Mouse (Mus musculus) left cerebral cortex, postnatal 36 days (tissue): Measurements from ENCODE around the gene Rapgef5. TPM values are rescaled to one million over a fixed set of nuclear protein-coding genes. Genes with fewer than 3 reads are reported as not detected.

Experiments
- DNase-seq, 2 experiments: peaks; one replicate each; pipeline ENCODE4 v3.0.0; 2021 to 2022; ENCODE audit warnings: low spot score in 2 of 2, mixed read lengths in 1 of 2
- intact Hi-C: fragments of 180-260 bp; cut with DNase I; formaldehyde crosslinking; loops from one replicate; pipeline ENCODE4 v1.15.1; 2025
- total RNA-seq, 2 experiments: library from RNA; stranded (reverse); gene quantifications; 2 replicates each; pipeline ENCODE4 v1.2.3; 2021

Rapgef5 gene
- total RNA-seq, 2 experiments from 2014 or later: 156 to 162 TPM

DNA sequence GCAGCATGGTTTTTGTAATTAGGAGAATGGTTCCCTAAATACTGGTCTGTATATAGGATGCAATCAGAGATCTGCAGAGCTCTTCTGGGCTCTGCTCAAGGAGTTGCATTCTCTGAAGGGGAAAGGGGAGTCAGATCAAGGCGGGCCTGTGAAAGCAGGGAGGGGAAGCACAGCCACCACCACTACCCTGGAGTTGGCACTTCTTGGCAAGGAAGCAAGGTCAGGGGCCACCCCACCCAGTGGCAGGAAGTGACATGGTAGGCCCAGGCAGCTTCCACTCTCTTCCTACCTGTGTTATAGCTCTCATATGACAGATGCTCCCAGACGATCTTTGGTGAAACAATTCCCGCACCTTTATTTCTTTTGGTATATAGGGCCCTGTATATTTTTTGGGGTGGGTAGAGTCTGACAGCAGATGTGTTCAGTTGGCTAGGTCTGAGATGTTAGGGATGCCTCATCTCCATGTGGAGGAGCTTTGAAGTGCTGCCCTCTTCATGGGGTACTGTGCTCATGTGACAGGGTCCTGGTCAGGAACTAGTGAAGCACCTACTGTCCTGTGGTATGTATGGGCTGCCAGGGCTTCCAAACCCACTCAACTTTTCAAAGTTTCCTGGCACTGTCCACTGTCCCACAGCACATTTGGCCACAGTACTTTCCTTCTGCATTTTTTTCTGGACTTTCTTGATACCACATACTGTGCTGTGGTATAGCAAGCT is 183.8 kb downstream of the Rapgef5 start:
- no peak for DNase-seq
- intact Hi-C loops: no loop called here

DNA sequence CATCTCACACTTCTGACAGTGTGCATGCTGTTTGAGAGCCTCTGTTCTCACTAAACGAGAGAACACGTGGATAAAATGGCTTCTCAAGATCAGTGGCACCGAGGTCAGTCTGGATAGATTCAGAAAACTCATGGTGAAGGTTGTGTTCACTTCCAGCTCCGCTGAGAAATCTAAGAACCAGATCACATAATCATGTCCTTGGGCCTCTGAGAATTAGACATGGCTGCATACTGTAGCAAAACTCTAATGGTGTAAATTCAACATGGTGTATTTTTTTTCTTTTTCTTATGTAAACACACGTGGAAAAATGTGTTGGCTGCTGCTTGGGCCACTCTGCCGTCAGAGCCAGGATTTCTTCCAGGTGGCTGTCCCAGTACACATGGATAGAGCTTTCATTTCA is 184.6 kb downstream of the Rapgef5 start:
- intact Hi-C loops: no loop called here
- DNase-seq: no peak

DNA sequence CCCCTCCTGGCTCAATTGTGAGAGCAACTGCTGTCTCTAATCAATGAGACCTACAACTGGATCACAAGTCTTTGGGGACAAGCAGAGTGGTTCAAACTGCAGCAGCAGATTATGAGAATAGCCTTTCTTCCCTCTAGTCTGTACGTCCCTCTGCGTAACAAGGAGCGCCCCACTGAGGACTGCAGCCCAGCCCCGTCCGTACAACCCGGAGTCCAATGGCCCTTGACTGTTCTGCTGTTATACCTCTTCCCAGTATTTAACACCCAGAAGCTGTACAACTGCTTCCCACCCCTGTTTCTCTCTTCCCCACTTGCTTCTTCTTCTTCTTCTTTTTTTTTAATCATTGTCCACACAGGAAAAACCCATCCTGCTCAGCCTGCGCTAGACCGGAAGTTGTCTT is 186.0 kb downstream of the Rapgef5 start:
- DNase-seq: no peak
- intact Hi-C loops: no loop called here

DNA sequence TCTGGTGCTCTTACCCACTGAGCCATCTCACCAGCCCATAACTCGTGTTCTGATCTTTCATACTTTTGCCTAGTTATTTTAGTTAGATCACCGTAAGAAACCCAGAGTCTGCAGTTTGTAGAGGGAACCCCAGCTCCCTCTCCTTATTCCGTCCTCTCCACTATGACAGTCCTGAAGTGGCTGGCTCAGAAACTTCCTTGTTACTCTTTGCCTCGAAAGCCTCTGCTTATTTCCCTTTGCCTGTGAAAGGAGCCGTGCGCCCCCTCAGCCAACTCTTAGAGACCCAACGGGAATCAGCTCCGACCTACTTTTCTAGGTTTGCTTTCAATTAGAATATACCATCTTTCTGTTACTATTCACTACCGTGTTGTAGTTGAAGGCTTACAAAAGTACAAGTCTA is 186.6 kb downstream of the Rapgef5 start:
- DNase-seq: no peak
- intact Hi-C loops: no loop called here

DNA sequence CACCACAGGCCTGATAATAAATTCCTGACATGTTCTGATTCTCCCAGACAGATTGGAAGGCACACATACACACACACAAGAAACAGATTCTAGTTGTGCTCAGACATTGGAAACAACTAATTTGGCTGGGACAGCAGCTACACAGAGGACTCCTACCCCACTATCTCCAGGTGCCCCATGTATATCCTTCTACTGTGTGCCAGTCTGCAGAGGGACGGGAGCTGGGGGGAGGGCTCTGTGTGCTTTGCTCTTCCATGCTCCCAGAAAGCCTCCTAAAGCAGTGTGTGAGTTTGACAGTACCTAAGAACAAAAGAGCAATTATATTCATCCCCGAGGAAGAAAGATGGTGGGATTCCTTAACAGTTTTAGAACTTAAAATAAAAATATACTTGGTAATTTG is 187.1 kb downstream of the Rapgef5 start:
- DNase-seq: no peak
- intact Hi-C loops: no loop called here

DNA sequence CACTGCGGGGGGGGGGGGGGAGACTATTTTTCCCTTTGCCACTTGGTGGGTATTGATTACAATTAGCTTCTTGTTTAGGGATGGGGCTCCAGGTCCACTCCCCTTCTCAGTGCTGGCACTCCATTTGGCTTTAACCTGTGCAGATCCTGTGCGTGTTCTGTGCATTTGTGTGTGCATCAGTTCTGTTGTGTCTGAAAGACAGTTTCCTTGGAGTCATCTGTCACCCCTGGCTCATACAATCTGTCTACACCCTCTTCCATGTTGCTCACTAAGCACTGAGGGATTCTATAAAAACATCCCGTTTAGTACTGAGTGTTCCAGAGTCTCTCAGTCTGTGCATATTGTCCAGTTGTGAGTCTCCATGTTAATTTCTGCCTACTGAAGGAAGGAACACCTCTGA is 189.0 kb downstream of the Rapgef5 start:
- intact Hi-C loops: no loop called here
- DNase-seq: no peak

DNA sequence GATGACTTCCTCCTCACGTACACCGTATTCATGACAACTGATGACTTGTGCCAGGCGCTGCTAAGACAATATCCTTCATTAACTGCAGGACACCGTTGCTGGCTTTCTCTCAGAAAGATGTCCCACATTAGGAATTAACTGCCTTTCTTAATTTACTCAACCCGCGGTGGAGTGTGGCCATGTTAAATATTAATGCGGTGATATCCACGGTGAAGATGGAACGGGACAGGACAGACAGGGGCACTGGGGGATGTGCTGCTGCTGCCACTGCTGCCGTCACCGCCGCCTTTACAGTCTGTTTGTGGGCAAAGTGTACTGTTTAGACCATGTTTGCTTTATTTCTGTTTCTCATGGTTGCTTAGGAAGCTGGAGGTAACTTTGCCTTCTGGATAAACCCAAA is 193.0 kb downstream of the Rapgef5 start:
- DNase-seq: no peak
- intact Hi-C loops: no loop called here

DNA sequence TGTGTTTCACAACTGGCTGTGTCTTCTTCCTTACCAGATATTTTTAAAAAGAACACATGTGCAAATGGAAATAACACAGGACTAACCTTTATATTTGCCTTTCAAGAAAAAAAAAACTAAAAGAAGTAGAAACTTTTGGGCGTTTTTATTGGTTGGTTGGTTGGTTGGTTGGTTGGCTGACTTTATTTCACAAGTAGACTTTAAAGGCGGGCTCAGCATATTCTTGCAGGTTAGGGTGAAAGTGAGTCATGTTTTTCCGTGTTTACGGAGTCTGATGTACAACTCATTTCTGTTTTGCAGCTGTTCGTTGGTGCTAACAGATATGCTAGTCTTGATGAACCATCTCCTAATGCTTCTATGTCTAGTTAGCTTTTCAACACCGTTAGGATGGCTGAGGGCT is 196.2 kb downstream of the Rapgef5 start:
- intact Hi-C loops: no loop called here
- no peak for DNase-seq

DNA sequence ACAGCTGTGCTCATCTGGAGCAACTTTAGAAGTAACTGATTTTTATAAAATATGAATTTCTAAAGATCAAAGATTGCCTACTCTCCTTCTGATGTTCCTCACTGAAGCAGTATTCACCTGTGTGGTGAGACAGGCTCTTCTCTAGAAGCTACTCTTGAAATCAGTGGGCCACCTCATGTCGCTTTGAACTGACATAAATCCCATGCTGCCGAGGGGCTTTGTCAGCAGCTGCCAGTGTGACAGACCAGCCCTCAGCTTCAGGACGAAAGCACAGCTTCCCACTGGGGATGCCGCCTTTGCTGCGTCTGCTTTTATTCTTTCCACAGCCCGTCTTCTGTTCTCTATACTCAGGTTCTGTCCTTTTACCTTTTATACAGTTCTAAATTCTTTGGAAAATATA is 197.3 kb downstream of the Rapgef5 start:
- intact Hi-C loops: no loop called here
- no peak for DNase-seq

DNA sequence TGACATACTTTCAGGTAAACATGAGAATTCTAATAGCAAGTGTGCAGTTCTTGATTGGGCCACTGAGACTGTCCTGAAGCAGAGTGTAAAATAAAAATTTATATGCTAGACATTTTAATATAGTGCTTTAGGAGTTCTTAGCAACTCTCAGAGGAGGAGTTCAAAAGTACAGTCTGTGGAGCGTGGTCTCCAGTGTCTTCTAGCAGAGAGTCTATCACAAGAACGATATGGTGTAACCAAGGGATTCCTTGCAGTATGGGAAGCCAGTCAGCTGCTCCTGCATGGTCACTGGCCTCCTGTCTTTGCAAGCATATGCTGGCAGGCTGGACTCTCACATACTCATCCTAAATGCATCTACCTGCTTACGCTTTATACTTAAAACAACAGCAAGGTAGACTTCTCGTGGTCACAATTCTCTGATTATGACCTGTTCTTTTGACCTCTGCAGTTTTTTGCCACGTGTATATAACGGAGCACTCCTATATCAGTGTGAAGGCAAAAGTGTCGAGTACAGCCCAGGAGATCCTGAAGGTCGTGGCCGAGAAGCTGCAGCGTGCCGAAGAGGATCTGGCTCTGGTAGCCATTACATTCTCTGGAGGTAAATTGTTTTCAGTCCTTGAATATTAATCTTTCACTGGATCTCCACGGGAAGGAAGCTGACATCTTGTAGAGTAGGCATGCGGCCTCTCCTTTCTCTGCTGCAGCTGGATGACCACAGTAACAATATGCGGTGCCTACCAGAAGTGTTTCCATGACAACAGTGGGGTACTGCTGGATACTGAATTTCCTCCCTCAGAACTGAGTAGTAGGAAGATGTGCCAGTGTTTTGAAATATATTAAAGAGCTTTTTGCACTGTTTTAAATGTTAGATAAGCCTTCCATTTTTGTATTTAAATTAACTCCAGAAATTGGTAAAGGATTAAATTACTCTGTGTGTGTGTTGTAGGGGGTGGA is 204.8 kb downstream of the Rapgef5 start:
- intact Hi-C loops: no loop called here
- DNase-seq: no peak

DNA sequence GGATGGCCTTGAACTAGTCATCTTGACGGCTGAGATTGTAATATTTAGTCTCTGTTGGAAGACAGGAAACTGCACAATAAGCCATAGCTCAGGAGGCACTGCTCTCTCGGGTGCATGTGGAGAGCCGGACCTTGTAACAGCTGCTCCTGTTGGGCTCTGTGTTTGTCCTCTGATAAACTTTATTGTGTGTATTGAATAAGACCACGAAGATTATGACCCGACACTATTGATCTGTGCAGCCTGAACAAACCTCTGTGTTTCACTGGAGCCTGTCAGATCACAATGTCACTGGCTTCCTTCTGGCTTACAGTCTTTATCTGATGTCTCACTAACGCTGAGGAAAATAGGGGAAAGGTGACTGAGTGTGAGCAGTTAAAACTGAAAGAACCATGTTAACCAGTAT is 205.5 kb downstream of the Rapgef5 start:
- intact Hi-C loops: no loop called here
- DNase-seq: no peak

DNA sequence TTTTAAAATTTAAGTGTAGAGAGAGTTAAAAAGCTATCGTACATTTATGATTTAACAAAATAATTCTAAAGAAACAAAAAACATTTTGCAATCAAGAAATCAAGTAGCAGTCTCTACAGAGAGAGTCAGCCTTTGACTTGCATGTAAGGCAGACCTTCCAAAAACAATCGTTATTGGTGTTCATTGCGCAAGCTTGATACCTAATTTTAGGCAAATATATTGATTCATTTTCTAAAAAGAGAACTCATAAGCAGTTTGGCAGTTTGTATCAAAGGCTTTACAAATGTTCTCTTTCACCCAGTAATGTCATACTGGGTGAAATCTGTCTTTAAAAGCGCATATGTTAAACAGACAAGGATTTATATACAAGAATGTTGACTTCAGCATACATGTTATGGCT is 208.7 kb downstream of the Rapgef5 start:
- intact Hi-C loops: no loop called here
- no peak for DNase-seq

DNA sequence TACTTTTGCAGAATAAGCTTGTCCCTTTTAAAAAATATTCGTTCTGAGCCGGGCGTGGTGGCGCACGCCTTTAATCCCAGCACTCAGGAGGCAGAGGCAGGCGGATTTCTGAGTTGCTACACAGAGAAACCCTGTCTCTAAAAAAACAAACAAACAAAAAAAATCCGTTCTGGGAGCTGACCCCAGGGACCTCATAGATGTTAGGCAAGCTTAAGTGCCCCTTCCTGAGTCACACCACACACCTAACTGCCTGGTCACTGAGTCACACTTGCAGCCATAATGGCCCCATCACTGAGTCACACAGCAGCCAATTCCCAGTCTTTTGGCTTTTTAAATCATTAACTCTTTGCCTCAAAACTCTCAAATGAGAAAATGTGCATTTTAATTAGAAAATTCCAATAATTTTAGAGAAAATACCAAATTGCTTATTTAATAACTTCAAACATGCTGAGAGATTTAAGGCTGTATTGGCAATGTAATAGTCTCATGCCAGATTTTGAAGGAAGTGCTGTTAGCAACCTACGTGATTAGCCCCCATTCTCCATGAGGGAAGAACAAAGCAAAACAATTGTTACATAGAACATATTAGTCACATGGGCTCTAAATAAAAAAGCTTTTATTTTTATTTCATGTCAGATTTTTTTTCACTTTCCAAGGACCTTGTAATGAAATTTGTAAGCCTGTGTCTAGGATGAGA is 211.3 kb downstream of the Rapgef5 start:
- intact Hi-C loops: no loop called here
- no peak for DNase-seq

DNA sequence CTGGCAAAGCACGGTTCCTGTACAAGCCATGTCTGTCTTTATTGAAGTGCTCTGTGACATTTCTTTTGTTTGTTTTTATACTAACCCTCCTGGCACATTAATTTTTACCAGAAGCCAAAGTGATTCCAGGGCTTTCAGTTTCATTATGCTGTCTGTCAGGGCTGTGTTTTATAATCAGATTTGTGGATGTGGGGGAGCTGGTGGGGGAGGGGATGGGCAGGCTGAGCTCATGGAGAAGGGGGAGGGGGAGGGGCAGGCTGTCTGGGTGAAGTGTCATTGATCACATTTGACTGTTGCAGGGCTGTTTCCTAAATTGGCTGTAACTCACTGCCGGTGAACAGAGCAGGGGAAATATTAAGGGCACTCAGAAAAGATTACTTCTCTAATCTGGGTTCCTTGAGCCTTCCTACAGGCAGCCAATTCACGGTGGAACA is 211.9 kb downstream of the Rapgef5 start:
- DNase-seq: no peak
- intact Hi-C loops: no loop called here

DNA sequence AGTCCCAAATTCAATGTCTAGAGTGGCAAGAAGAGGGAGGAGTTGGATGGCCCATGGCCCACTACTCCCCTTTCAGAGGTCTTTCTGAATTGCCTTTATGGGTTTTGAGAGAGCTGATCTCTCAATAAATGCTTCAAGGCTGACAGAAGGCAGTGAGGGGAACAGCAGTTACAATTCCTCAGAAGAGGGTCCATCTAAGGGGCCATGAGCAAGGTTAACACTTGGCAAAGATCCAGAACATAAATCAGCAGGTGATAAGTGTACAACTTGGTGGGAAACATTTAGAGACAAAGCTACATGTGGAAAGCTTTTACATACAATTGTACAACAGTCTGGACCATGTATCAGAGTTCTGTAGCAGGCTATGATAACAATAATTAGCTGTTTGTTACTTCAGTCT is 217.3 kb downstream of the Rapgef5 start:
- intact Hi-C loops: no loop called here
- no peak for DNase-seq

DNA sequence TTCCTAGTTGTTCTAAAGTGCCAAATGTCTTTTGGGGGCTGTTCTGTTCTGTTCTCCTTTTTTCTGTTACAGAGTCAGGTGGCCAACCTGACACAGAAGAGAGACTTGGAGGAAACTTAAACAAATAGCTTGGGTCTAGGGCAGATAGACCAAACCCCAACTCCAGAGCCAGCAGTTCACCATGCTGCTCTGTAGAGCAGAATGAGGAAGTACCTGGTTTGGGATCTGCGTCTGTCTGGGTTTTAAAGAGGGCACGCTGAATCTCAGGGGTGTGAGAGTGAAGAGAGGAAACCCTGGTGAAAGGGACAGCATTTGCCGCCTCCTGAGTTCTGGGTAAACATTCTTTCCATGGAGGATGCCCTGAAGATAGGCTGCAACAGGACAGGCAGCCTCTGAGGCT is 219.9 kb downstream of the Rapgef5 start:
- intact Hi-C loops: no loop called here
- no peak for DNase-seq

DNA sequence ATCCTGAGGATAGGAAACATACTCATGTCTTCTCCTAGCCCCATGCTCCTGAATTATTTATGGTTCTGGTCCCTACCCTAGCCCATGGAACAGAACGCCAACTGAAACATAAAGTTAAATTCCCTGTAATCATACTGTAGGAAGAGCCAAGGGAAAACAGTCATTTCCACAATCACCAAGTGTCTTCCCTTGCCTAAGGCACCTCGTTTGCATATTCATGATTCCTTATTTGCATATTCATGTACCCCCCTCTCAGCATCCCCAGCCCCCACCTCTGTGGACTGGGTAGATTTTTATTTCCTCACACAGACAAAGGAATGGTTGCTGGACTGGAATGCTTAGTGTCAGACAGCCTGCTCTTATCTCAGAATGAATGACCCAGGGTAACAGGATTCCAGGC is 220.6 kb downstream of the Rapgef5 start:
- intact Hi-C loops: no loop called here
- DNase-seq: no peak

DNA sequence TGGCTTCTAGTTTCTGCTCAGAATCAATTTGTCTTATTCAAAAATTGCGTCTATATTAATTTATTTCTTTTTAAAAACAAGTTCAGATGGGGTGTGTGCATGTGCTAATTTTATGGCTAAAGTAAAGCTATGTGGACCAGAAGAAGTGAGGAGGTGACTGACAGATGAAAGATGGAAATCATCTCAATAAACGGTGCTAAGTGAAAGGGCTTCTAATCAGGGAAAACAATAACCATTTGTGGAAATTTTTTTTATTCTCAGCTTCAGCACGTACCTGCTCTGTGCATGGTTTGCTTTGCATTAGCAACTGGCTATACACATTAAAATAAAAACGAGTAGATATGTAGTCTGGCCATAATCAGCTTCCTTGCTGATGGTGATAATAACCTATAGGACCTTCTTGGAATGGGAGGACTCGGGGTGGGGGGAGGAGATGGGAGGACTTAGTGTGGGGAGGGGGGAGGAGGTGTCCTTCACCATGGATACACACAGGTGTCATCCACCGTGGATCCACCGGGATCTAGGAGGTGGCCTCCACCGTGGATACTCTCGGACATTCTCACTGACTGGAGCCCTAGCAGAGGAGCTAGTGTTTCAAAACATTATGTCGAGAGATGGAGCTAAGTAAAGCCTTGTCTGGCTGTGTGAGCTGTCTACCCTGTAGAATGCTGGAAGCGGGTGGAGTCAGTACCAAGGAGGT is 221.2 kb downstream of the Rapgef5 start:
- intact Hi-C loops: no loop called here
- no peak for DNase-seq

DNA sequence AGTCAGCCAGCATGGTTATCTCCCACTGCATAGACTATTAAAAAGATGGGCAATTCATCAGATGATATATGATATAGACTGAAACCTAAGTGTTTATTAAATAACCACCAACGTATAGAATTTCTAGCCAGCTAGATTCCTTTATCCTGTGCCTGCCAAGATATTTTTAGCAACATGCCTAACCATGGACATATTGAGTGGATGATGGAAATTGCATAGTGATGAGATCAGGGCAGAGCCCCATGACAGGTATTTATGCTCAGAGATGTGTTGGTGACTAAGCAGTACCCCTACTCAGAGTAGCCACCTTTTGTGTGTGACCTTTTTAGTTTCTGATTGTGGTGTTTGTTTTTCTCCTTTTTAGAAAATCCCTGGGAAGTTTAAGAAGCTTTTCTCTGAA is 226.2 kb downstream of the Rapgef5 start:
- intact Hi-C loops: no loop called here
- DNase-seq: no peak
